In the genomic region with DNA sequence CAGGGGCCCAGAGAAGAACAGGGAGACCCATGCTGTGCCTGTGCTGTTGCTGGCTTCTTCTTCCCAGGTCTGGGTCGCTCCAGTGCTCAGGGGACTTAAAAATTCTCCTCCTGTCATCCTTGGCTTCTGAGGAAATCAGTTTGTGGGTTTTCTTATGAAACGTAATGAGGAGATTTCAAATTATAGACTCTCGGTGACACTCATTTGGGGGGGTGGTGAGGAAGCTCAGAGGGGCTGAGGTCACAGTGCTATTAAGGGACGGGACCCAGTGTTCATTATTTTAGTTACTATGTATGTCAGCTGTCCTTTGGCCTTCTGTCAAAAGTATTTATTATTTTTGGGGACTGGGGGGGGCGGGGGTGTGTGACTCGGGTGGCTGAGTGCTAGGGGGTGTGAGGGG, we compare ENCODE assay signal across 19 mouse cellular contexts.
DNase-seq lines count a peak whose midpoint lies in the region; ATAC-seq and TF ChIP-seq lines count a peak whose summit lies in the region.
"Had no signal": no experiment of that assay in that cellular context is flagged by ENCODE, and none has a peak within 500 bp of the region (broad histone marks: within the 10 kb centered on the region; RNA-seq: fewer than 3 reads in every experiment).

No protein-coding gene starts in this region.

- no peak for TF ChIP-seq CTCF in G1E (IDR thresholded peaks at IDR 0.05; ENCODE audit: low read depth, low read length)
- no peak for TF ChIP-seq CTCF in intestine, postnatal 0 days (IDR thresholded peaks at IDR 0.05; ENCODE audit: low read depth)

- ATAC-seq in heart, embryonic 14.5 days (ENCODE audit: insufficient number of reproducible peaks, insufficient read depth, low FRiP score, low read depth): no peak
- no peak for ATAC-seq in midbrain, embryonic 14.5 days (ENCODE audit: low FRiP score, low TSS enrichment)
- no peak for ATAC-seq in G1E (ENCODE audit: extremely low read depth, insufficient number of reproducible peaks, low FRiP score, poor library complexity, severe bottlenecking)
- no peak for ATAC-seq in intestine, postnatal 0 days
- no peak for ATAC-seq in hindbrain, embryonic 16.5 days
- ATAC-seq: liver, embryonic 12.5 days had no signal

- WGBS in heart, embryonic 14.5 days: 46% methylated on average over 6 of the region's 6 CpGs
- WGBS in midbrain, embryonic 10.5 days: 68% methylated on average over 6 of the region's 6 CpGs
- 54% methylated on average over 6 of the region's 6 CpGs for WGBS in midbrain, embryonic 14.5 days
- 74% methylated on average over 6 of the region's 6 CpGs for WGBS in intestine, postnatal 0 days
- 55% methylated on average over 6 of the region's 6 CpGs for WGBS in hindbrain, embryonic 16.5 days

- H3K27me3 ChIP-seq in heart, embryonic 14.5 days (ENCODE audit: control insufficient read depth, insufficient read depth, low read length): no peaks in the 10 kb centered on the region
- H3K27me3 ChIP-seq in midbrain, embryonic 10.5 days (ENCODE audit: low read depth, poor library complexity, severe bottlenecking): no peaks in the 10 kb centered on the region
- no peaks in the 10 kb centered on the region for H3K27me3 ChIP-seq in midbrain, embryonic 14.5 days (ENCODE audit: control insufficient read depth, insufficient read depth, low read length)
- H3K27me3 ChIP-seq in G1E (ENCODE audit: insufficient read depth, low read length): no peaks in the 10 kb centered on the region
- no peaks in the 10 kb centered on the region for H3K27me3 ChIP-seq in intestine, postnatal 0 days (replicated peaks; ENCODE audit: control insufficient read depth, insufficient read depth, low read length)
- H3K27me3 ChIP-seq in hindbrain, embryonic 16.5 days (replicated peaks; ENCODE audit: control insufficient read depth, insufficient read depth, low read length): no peaks in the 10 kb centered on the region
- H3K27me3 ChIP-seq: embryonic facial prominence, embryonic 15.5 days; liver, embryonic 12.5 days; stomach, embryonic 15.5 days had no signal

- H3K36me3 ChIP-seq in heart, embryonic 14.5 days (ENCODE audit: control insufficient read depth, insufficient read depth, low read length): 0 out of 2 replicates have a peak, but pooled peaks cover 3% of the 10 kb centered on the region
- H3K36me3 ChIP-seq in midbrain, embryonic 10.5 days: peaks cover 31% of the 10 kb centered on the region
- peaks cover 4% of the 10 kb centered on the region; the same call in 1 of the 2 replicates for H3K36me3 ChIP-seq in midbrain, embryonic 14.5 days (ENCODE audit: control insufficient read depth, insufficient read depth, low read length)
- H3K36me3 ChIP-seq in G1E (replicated peaks): peaks cover 16% of the 10 kb centered on the region
- no peaks in the 10 kb centered on the region for H3K36me3 ChIP-seq in intestine, postnatal 0 days (ENCODE audit: control insufficient read depth, insufficient read depth)
- H3K36me3 ChIP-seq in hindbrain, embryonic 16.5 days (ENCODE audit: control insufficient read depth, insufficient read depth, low read length): 0 out of 2 replicates have a peak, but pooled peaks cover 3% of the 10 kb centered on the region
- H3K36me3 ChIP-seq: liver, embryonic 12.5 days; stomach, embryonic 15.5 days had no signal

- peaks cover 20 to 29% of the 10 kb centered on the region in 2 experiments for H3K4me1 ChIP-seq in heart, embryonic 14.5 days (ENCODE audit: control insufficient read depth in 2 of 2, insufficient read depth in 2 of 2, low read length in 2 of 2)
- peaks cover 32% of the 10 kb centered on the region for H3K4me1 ChIP-seq in midbrain, embryonic 10.5 days
- H3K4me1 ChIP-seq in midbrain, embryonic 14.5 days (ENCODE audit: control insufficient read depth, insufficient read depth, low read length): peaks cover 20% of the 10 kb centered on the region; the same call in 1 of the 2 replicates
- peaks cover 54% of the 10 kb centered on the region for H3K4me1 ChIP-seq in G1E (ENCODE audit: insufficient read depth, low read depth, low read length)
- no peaks in the 10 kb centered on the region for H3K4me1 ChIP-seq in intestine, postnatal 0 days (replicated peaks; ENCODE audit: control insufficient read depth, insufficient read depth, low read length)
- H3K4me1 ChIP-seq in hindbrain, embryonic 16.5 days (ENCODE audit: control insufficient read depth, insufficient read depth, low read depth, low read length): no peaks in the 10 kb centered on the region; the same call in none of the 2 replicates

- peak overlapping the region in 1 of 2 experiments; percentile 9; a peak in 1 of 4 replicates for H3K27ac ChIP-seq in heart, embryonic 14.5 days (replicated peaks in 1 of 2; ENCODE audit: control insufficient read depth in 1 of 2, insufficient read depth in 1 of 2, low read depth in 2 of 2, low read length in 2 of 2)
- H3K27ac ChIP-seq in midbrain, embryonic 10.5 days (replicated peaks): peak overlapping the region; percentile 33; the same call in 1 of the 2 replicates
- H3K27ac ChIP-seq in midbrain, embryonic 14.5 days (replicated peaks; ENCODE audit: low read depth, low read length): no peak overlapping the region; the same call in 1 of the 2 replicates
- H3K27ac ChIP-seq in intestine, postnatal 0 days (ENCODE audit: low read depth, low read length): no peak overlapping the region
- H3K27ac ChIP-seq in hindbrain, embryonic 16.5 days (ENCODE audit: low read depth, low read length): no peak overlapping the region
- H3K27ac ChIP-seq: embryonic facial prominence, embryonic 15.5 days; liver, embryonic 12.5 days; stomach, embryonic 15.5 days had no signal

- DNase-seq in heart, postnatal 36 days: no peak
- DNase-seq in midbrain, embryonic 10.5 days (ENCODE audit: low spot score): no peak
- DNase-seq in midbrain, embryonic 14.5 days: no peak
- no peak for DNase-seq in G1E (ENCODE audit: low spot score)
- DNase-seq: adrenal gland, postnatal 14 days; cerebellum, adult 9-11 months; kidney, adult 2 months; kidney, postnatal 10 days; lung, adult 2 months; lung, postnatal 4 days; right cerebral cortex, postnatal 14 days; spleen, adult 18-20 months had no signal

- intact Hi-C loops in heart, postnatal 36 days (cut with DNase I): no loop called here

- H3K4me2 ChIP-seq in heart, embryonic 14.5 days (ENCODE audit: low read length): no peak overlapping the region
- no peak overlapping the region for H3K4me2 ChIP-seq in midbrain, embryonic 14.5 days (ENCODE audit: low read length)
- H3K4me2 ChIP-seq in intestine, postnatal 0 days (replicated peaks; ENCODE audit: low read depth): no peak overlapping the region
- H3K4me2 ChIP-seq in hindbrain, embryonic 16.5 days (ENCODE audit: low read length): no peak overlapping the region
- H3K4me2 ChIP-seq: embryonic facial prominence, embryonic 15.5 days; liver, embryonic 12.5 days; midbrain, embryonic 11.5 days; stomach, embryonic 15.5 days had no signal

- 0 out of 2 replicates have a peak overlapping the region, but pooled peaks have one; percentile 1 for H3K9ac ChIP-seq in heart, embryonic 14.5 days (ENCODE audit: low read length)
- H3K9ac ChIP-seq in midbrain, embryonic 14.5 days (replicated peaks; ENCODE audit: low read length): no peak overlapping the region
- H3K9ac ChIP-seq in intestine, postnatal 0 days (ENCODE audit: low read depth, low read length): no peak overlapping the region
- no peak overlapping the region for H3K9ac ChIP-seq in hindbrain, embryonic 16.5 days (ENCODE audit: low read depth, low read length)
- H3K9ac ChIP-seq: embryonic facial prominence, embryonic 15.5 days; liver, embryonic 12.5 days; stomach, embryonic 15.5 days had no signal

- H3K4me3 ChIP-seq in heart, embryonic 14.5 days (ENCODE audit: control insufficient read depth in 1 of 2, insufficient read depth in 1 of 2, low read depth in 1 of 2, low read length in 2 of 2): no peak overlapping the region
- no peak overlapping the region for H3K4me3 ChIP-seq in midbrain, embryonic 10.5 days
- H3K4me3 ChIP-seq in midbrain, embryonic 14.5 days (replicated peaks; ENCODE audit: low read depth, low read length): no peak overlapping the region
- H3K4me3 ChIP-seq in G1E (ENCODE audit: low read depth, low read length): peak overlapping the region; percentile 44; the same call in 1 of the 2 replicates
- no peak overlapping the region for H3K4me3 ChIP-seq in intestine, postnatal 0 days (ENCODE audit: low read depth, low read length)
- H3K4me3 ChIP-seq in hindbrain, embryonic 16.5 days (ENCODE audit: low read length): no peak overlapping the region
- H3K4me3 ChIP-seq: embryonic facial prominence, embryonic 15.5 days; liver, embryonic 12.5 days; stomach, embryonic 15.5 days had no signal

- H3K9me3 ChIP-seq in heart, embryonic 14.5 days (ENCODE audit: control insufficient read depth, low read length): 0 out of 2 replicates have a peak, but pooled peaks cover 3% of the 10 kb centered on the region
- peaks cover 4% of the 10 kb centered on the region; the same call in 1 of the 2 replicates for H3K9me3 ChIP-seq in midbrain, embryonic 10.5 days (replicated peaks)
- no peaks in the 10 kb centered on the region for H3K9me3 ChIP-seq in midbrain, embryonic 14.5 days (ENCODE audit: control insufficient read depth, low read length)
- no peaks in the 10 kb centered on the region for H3K9me3 ChIP-seq in G1E (replicated peaks)
- no peaks in the 10 kb centered on the region for H3K9me3 ChIP-seq in intestine, postnatal 0 days (ENCODE audit: control insufficient read depth)
- H3K9me3 ChIP-seq in hindbrain, embryonic 16.5 days (ENCODE audit: control insufficient read depth, low read length): no peaks in the 10 kb centered on the region
- H3K9me3 ChIP-seq: embryonic facial prominence, embryonic 15.5 days; liver, embryonic 12.5 days; stomach, embryonic 15.5 days had no signal
